Mouse (Mus musculus) testis, adult 2 months (tissue): ENCODE measurements at regions not wholly inside any gene's neighbourhood (a gene's known extent, or its start where the extent isn't known, plus 50 kb on each side); places are given as distances from the start of the nearest gene placed in this dataset.
"Not testable (repeated sequence)": the region's sequence is repeated elsewhere in the genome, so short reads cannot be mapped to it uniquely, and the experiment has no call there.

Experiments
- H3K27ac ChIP-seq: fragments of 200-500 bp; 2 replicates; pipeline ENCODE4 v1.5.1; 2012; ENCODE audit warnings: low read depth, low read length; ENCODE audit not compliant: control insufficient read depth, insufficient read depth
- H3K27me3 ChIP-seq: fragments of 200-500 bp; 2 replicates; pipeline ENCODE4 v1.6.1; 2012; ENCODE audit warnings: mild to moderate bottlenecking, low read length, moderate library complexity; ENCODE audit not compliant: control insufficient read depth, insufficient read depth
- H3K36me3 ChIP-seq: fragments of 200-500 bp; 2 replicates; pipeline ENCODE4 v1.6.1; 2012; ENCODE audit warnings: mild to moderate bottlenecking, low read length; ENCODE audit not compliant: control insufficient read depth, insufficient read depth
- H3K4me1 ChIP-seq: fragments of 200-500 bp; 2 replicates; pipeline ENCODE4 v1.6.1; 2012; ENCODE audit warnings: low read length; ENCODE audit not compliant: control insufficient read depth, insufficient read depth
- H3K4me3 ChIP-seq: fragments of 200-500 bp; 2 replicates; pipeline ENCODE4 v1.5.1; 2012; ENCODE audit warnings: low read depth, mild to moderate bottlenecking, low read length, moderate library complexity, mixed read lengths; ENCODE audit not compliant: control insufficient read depth
- CTCF ChIP-seq: fragments of 200-500 bp; IDR thresholded peaks from 2 replicates; pipeline ENCODE4 v1.5.1; 2012; ENCODE audit warnings: low read depth, mild to moderate bottlenecking, inconsistent platforms, low read length, moderate library complexity; ENCODE audit not compliant: control insufficient read depth, insufficient read depth, insufficient replicate concordance
- POLR2A ChIP-seq: fragments of 200-500 bp; IDR thresholded peaks from 2 replicates; pipeline ENCODE4 v1.6.1; 2012; ENCODE audit warnings: low read depth, mild to moderate bottlenecking, inconsistent platforms, low read length, moderate library complexity; ENCODE audit not compliant: control insufficient read depth

DNA sequence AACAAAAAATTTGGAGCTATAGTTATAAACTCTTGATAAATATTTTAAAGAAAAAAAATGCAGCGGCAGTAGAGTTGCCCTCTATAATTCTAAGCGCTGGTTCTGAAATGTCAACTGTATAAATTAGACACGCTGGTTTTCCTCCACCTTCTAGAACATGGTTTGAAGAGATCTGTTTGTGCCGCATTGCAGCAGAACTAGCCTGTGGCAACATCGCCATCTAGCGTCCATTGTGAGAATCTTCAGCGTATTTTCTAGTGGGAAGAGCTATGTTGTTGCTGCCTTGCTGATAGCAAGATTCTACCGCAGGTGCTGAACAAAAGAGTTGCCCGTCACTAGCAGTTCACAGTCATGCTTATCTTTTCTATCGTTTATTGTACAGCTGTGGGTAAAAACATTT is 93.5 kb upstream of the Pdk4 start:
- H3K27me3 ChIP-seq = no peaks in the 10 kb centered on the region
- H3K4me1 ChIP-seq = no peaks in the 10 kb centered on the region
- TF ChIP-seq CTCF = peak; percentile 68; the same call in 1 of the 2 replicates
- no peak for TF ChIP-seq POLR2A
- no peak overlapping the region for H3K4me3 ChIP-seq
- no peaks in the 10 kb centered on the region for H3K36me3 ChIP-seq
- H3K27ac ChIP-seq = no peak overlapping the region

DNA sequence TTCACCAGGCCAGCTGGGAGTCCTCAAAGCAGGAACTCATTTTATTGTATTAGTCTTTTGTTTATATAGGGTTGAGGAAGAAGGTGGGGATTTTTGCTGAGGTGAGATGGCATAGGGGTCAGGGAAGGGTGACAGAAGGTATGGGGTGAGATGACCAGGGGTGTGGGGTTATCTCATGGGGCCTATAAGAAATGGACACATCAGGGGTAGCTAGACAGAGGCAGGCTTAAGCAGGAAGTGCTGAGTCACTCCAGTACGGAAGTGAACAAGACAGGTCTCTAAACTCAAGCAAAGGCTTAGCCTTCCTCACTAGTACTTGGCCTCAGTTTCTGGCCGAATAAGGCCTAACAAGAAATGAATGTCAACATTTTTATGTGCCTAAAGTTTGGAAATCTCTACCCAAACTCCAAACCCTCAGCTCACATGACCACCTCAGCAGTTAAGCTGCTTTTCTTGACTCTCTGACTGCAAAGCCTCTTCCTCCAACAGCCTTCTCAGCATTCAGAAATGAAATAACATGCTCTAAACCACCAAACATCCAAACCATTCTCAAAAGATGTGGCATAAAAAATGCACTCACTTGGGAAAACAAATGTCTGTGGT is 86.9 kb upstream of the Pdk4 start:
- TF ChIP-seq POLR2A = no peak
- no peak for TF ChIP-seq CTCF
- no peak overlapping the region for H3K4me3 ChIP-seq
- H3K4me1 ChIP-seq = no peaks in the 10 kb centered on the region
- no peaks in the 10 kb centered on the region for H3K27me3 ChIP-seq
- H3K27ac ChIP-seq = no peak overlapping the region
- no peaks in the 10 kb centered on the region for H3K36me3 ChIP-seq

DNA sequence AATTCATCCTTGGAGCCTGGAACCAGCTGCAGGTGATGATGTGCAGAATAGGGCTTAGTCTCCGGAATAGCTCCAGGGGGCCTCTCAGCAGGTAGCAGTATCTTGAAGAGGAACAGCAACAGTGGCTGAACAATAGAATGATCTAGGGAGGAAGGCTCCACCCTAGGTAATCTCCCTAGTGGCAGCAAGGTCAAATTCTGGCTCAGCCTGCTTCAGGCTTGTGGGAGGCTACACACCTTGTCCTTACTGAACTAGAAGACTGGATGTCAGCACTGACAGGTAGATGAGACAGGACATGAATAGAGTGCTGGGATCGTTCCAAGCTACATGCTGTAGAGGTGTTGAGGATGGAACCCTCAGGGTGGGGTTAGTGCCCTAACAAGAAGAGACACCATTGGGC is 80.8 kb upstream of the Pdk4 start:
- not testable (repeated sequence) for H3K4me1 ChIP-seq, H3K27ac ChIP-seq, H3K27me3 ChIP-seq, H3K36me3 ChIP-seq, H3K4me3 ChIP-seq

DNA sequence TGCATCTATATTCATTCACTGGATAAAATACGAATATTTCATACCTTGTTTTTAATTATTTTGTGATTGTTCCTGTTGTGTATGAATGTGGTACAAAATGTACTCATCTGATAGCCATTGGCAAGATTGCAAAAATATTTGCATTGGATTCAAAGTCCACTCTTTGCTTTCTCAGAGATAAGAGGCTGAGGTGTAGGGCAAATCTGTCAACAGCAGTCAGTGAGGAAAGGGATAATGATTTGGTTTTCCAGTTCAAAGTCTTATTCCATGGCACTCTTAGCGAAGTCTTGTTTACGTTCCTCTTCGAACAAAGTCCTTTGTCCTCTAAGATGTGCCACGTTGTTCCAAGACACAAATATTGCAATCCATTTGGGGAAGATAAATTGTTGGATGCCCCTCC is 70.5 kb upstream of the Pdk4 start:
- no peaks in the 10 kb centered on the region for H3K4me1 ChIP-seq
- H3K4me3 ChIP-seq = no peak overlapping the region
- H3K27ac ChIP-seq = no peak overlapping the region
- no peaks in the 10 kb centered on the region for H3K36me3 ChIP-seq
- TF ChIP-seq POLR2A (no peak), CTCF (no peak)
- no peaks in the 10 kb centered on the region for H3K27me3 ChIP-seq

DNA sequence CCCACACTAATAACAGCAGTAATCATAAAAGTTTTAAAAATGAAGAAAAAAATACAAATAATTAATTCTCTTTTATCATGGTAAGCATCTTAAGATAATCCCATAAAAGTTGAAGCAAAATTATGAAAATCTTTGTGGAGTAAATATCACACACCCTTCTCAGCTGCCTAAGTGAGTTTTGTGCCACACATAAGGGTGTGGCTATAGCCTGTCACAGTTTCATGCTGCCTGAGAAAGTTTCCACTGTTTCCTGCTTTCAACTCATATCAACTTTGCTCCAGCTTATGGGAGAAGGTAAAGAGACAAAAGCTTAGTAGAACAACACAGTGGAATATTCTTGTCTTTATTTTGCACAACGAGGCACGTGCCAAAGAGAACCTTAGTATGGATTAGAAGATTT is 68.9 kb upstream of the Pdk4 start:
- Histone ChIP-seq H3K4me3 (no peak overlapping the region), H3K4me1 (no peaks in the 10 kb centered on the region), H3K36me3 (no peaks in the 10 kb centered on the region), H3K27ac (no peak overlapping the region), H3K27me3 (no peaks in the 10 kb centered on the region)
- TF ChIP-seq CTCF = no peak
- TF ChIP-seq POLR2A = no peak

DNA sequence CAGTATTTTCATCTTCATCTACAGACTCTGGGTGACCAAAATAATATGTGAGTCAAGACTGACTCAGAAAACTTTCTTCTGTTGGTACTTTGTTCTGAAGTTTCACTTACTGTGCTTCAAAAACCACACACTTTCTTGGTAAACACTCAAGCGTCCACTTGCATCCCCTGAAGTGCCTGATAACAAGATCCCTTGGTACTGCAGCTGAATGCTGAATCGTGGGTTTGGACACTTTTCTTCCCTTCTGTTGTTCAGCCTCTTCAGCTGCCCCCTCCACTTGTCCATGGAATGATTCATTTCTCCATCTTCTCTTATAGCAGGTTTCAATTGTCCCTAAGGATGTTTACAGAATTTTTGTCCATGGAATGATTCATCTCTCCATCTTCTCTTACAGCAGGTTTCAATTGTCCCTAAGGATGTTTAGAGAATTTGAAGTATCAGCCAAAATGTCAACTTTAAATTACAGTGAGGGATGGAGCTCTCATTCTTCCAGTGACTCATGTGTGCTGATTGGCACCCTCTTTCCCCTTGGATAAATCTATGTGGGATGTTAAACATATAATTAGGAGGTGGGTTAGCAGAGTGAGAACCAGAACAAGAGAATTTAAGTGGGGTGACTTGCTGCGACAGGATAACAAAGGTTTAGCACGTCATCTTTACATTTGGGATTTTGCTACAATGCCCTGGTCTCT is 57.7 kb upstream of the Pdk4 start:
- Histone ChIP-seq H3K27ac (no peak overlapping the region), H3K36me3 (no peaks in the 10 kb centered on the region), H3K27me3 (no peaks in the 10 kb centered on the region), H3K4me1 (no peaks in the 10 kb centered on the region), H3K4me3 (no peak overlapping the region)
- no peak for TF ChIP-seq CTCF
- TF ChIP-seq POLR2A = no peak

DNA sequence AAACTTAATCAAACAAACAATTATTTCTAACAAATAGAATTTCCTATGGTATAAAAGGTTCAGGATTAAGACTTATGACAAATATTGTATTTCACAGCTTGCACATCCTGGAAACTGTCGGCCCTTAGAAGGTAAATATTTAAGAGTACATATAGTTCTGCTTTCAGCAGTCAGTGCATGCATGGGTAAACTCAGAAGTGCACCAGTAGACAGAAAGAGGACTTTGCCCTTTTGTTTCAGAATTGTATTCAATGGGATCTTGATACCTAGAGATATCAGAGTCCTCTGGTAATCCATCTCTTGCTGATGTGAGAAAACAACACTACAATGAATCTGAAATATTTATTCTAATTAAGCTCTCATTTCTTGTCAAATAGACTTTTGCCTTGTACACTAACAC is 54.0 kb upstream of the Pdk4 start:
- no peak overlapping the region for H3K27ac ChIP-seq
- no peaks in the 10 kb centered on the region for H3K27me3 ChIP-seq
- no peaks in the 10 kb centered on the region for H3K36me3 ChIP-seq
- H3K4me1 ChIP-seq = no peaks in the 10 kb centered on the region
- H3K4me3 ChIP-seq = no peak overlapping the region
- TF ChIP-seq CTCF (no peak), POLR2A (no peak)
